Mouse (Mus musculus) myocyte (in vitro differentiated cells): ENCODE results near the gene Slc5a11. TPM values are rescaled to one million over a fixed set of nuclear protein-coding genes. Genes with fewer than 3 reads are reported as not detected.

ENCODE experiments used
- H3K27me3 ChIP-seq: one replicate; pipeline ENCODE4 v1.6.1; 2011; ENCODE audit not compliant: control insufficient read depth, insufficient read depth, insufficient read length
- H3K36me3 ChIP-seq: one replicate; pipeline ENCODE4 v1.6.1; 2011; ENCODE audit not compliant: control insufficient read depth, insufficient read depth
- H3K4me2 ChIP-seq: one replicate; pipeline ENCODE4 v1.6.1; 2011; ENCODE audit warnings: low read depth, control low read depth
- H3K4me3 ChIP-seq: one replicate; pipeline ENCODE4 v1.5.1; 2011; ENCODE audit warnings: mild to moderate bottlenecking, control low read depth, moderate library complexity
- H3K79me2 ChIP-seq: one replicate; pipeline ENCODE4 v1.6.1; 2011; ENCODE audit not compliant: control insufficient read depth, insufficient read depth
- H3ac ChIP-seq: one replicate; pipeline ENCODE4 v1.6.1; 2011; ENCODE audit not compliant: control insufficient read depth, insufficient read length
- CEBPB ChIP-seq: IDR thresholded peaks from 2 replicates; pipeline ENCODE4 v1.6.1; 2011; ENCODE audit warnings: mild to moderate bottlenecking, moderate library complexity; ENCODE audit not compliant: poor library complexity, insufficient read depth, severe bottlenecking
- E2F4 ChIP-seq: IDR thresholded peaks from one replicate; pipeline ENCODE4 v1.6.1; 2011; ENCODE audit warnings: mild to moderate bottlenecking, control low read depth, moderate library complexity; ENCODE audit not compliant: insufficient read depth
- MAX ChIP-seq: IDR thresholded peaks from one replicate; pipeline ENCODE4 v1.6.1; 2011; ENCODE audit warnings: low read depth, mild to moderate bottlenecking, control low read depth
- MYOD1 ChIP-seq, 3 experiments: IDR thresholded peaks; one replicate each; pipeline ENCODE4 v1.6.1; 2011; ENCODE audit warnings: control low read depth in 2 of 3, low read depth in 2 of 3, mild to moderate bottlenecking in 2 of 3, moderate library complexity in 1 of 3; ENCODE audit not compliant: insufficient read length in 2 of 3, control insufficient read depth in 1 of 3
- MYOG ChIP-seq, 3 experiments: IDR thresholded peaks; one replicate each; pipeline ENCODE4 v1.6.1; 2011; ENCODE audit warnings: control low read depth in 2 of 3, low read depth in 2 of 3, mild to moderate bottlenecking in 2 of 3; ENCODE audit not compliant: insufficient read length in 2 of 3, control insufficient read depth in 1 of 3, insufficient read depth in 1 of 3
- POLR2A ChIP-seq: IDR thresholded peaks from one replicate; pipeline ENCODE4 v1.6.1; 2011; ENCODE audit warnings: low read depth, mild to moderate bottlenecking, control low read depth, moderate library complexity; ENCODE audit not compliant: insufficient read length
- POLR2AphosphoS2 ChIP-seq: IDR thresholded peaks from one replicate; pipeline ENCODE4 v1.6.1; 2011; ENCODE audit warnings: low read depth, control low read depth; ENCODE audit not compliant: insufficient read length
- REST ChIP-seq: IDR thresholded peaks from one replicate; pipeline ENCODE4 v1.6.1; 2011; ENCODE audit warnings: mild to moderate bottlenecking, control low read depth, moderate library complexity; ENCODE audit not compliant: insufficient read depth, insufficient read length
- SRF ChIP-seq: IDR thresholded peaks from one replicate; pipeline ENCODE4 v1.6.1; 2011; ENCODE audit warnings: low read depth; ENCODE audit not compliant: control insufficient read depth, insufficient read length
- TCF12 ChIP-seq: IDR thresholded peaks from one replicate; pipeline ENCODE4 v1.6.1; 2011; ENCODE audit warnings: mild to moderate bottlenecking, control low read depth; ENCODE audit not compliant: poor library complexity, insufficient read depth, severe bottlenecking
- TCF3 ChIP-seq: IDR thresholded peaks from one replicate; pipeline ENCODE4 v1.6.1; 2011; ENCODE audit warnings: low read depth, control low read depth; ENCODE audit not compliant: insufficient read length
- USF1 ChIP-seq: IDR thresholded peaks from one replicate; pipeline ENCODE4 v1.6.1; 2011; ENCODE audit warnings: low read depth, mild to moderate bottlenecking, control low read depth, moderate library complexity
- polyA plus RNA-seq: library from polyadenylated mRNA; unstranded; fragments of >200 nt; fragmentation: generic; extraction: Trizol; gene quantifications from one replicate; pipeline ENCODE4 v1.2.1, GENCODE M21; 2012; ENCODE audit warnings: missing spikeins

The Slc5a11 gene
- polyA plus RNA-seq = not detected

DNA sequence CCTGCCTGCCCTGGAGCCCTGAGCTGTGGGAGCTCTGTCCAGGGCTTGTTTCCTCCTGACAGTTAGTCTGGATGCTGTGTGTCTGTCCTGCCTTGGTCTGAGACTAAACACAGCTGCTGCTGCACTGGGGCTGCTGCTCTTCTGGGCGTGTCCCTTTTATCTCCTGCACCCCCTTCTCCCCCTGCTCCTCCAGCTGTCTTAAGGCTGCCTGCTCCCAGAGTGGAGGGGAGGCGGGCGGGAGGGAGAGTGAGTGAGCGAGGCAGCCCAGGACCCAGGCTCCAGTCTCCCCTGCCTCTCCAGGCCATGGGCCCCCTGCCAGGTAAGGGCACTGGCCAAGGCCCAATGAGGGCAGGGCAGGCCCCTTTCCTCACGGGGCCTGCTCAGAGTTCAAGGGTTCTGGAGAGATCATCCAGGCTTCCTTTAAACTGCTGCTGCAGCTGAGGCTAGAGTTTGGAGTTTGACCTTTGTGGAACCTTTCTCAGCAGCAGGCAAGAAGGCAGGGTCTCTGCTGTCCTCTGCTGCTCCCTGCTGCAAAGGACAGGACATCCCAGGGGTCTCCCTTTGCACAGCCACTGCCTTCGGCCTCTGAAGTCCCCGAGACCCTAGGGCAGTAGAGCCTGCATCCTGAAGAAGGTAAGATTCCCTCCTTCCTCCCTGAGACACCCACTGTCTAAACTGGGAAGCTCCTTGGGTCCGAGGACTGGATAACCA is at the start of gene Slc5a11:
Slc5a11 (plus strand) TSS at position 416 of the 711 bp plus-strand sequence.
- no peak within 1 kb of the TSS for H3ac ChIP-seq
- H3K36me3 ChIP-seq = no peaks in the 10 kb centered on the region
- peaks cover 35% of the 10 kb centered on the region for H3K27me3 ChIP-seq
- no peak within 1 kb of the TSS for H3K4me3 ChIP-seq
- TF ChIP-seq TCF3 = no peak
- TF ChIP-seq POLR2AphosphoS2 = no peak
- no peak for TF ChIP-seq POLR2A
- peak in 2 of 3 experiments; percentile 21 to 41 for TF ChIP-seq MYOG (IDR thresholded peaks at IDR 0.05; ENCODE audit: control insufficient read depth in 1 of 3, insufficient read depth in 1 of 3, insufficient read length in 2 of 3, low read depth in 2 of 3)
- TF ChIP-seq MYOD1 (IDR thresholded peaks at IDR 0.05; ENCODE audit: control insufficient read depth in 1 of 3, insufficient read length in 2 of 3, low read depth in 2 of 3) = peak in 1 of 3 experiments; percentile 31
- no peaks in the 10 kb centered on the region for H3K79me2 ChIP-seq
- peak within 1 kb of the TSS; percentile 6 for H3K4me2 ChIP-seq

DNA sequence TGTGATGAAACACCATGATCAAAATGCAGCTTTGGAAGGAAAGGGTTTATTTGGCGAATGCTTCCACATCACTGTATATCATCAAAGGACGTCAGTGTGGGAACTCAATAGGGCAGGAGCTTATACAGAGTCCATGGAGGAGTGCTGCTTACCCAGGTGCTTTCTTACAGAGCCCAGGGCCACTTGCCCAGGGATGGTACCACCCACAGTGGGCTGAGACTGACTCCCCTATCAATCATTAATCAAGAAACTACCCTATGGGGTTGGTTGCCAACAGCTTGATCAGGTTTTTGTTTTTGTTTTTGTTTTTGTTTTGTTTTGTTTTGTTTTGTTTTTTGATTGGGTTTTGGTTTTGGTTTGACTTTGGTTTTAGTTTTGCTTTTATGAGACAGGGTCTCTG is 47.1 kb upstream of the Slc5a11 start:
- H3K36me3 ChIP-seq = peaks cover 75% of the 10 kb centered on the region
- no peak overlapping the region for H3K4me3 ChIP-seq
- TF ChIP-seq MAX (no peak), SRF (no peak), MYOG (IDR thresholded peaks at IDR 0.05; ENCODE audit: control insufficient read depth in 1 of 3, insufficient read depth in 1 of 3, insufficient read length in 2 of 3, low read depth in 2 of 3) (no peak), TCF3 (no peak), CEBPB (no peak), REST (no peak), TCF12 (no peak)
- no peak overlapping the region for H3ac ChIP-seq
- H3K27me3 ChIP-seq = no peaks in the 10 kb centered on the region
- no peak overlapping the region for H3K4me2 ChIP-seq
- H3K79me2 ChIP-seq = no peaks in the 10 kb centered on the region

DNA sequence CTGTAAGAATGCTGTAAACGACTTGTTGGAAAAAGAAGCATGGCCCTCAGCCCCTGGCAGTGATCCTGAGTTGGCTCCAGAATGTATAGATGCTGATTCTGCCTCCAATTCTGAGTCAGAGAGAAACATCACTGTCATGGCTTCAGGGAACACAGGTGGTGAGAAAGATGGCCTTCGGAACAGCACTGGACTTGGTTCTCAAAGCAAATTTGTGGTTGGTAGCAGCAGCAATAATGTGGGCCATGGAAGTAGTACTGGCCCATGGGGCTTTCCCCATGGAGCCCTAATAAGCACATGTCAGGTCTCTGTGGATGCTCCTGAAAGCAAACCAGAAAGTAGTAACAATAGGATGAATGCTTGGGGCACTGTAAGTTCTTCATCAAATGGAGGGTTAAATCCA is 45.0 kb upstream of the Slc5a11 start:
- Histone ChIP-seq H3K27me3 (no peaks in the 10 kb centered on the region), H3K4me3 (no peak overlapping the region), H3K4me2 (no peak overlapping the region), H3ac (no peak overlapping the region), H3K79me2 (no peaks in the 10 kb centered on the region), H3K36me3 (peaks cover 71% of the 10 kb centered on the region)
- TF ChIP-seq POLR2AphosphoS2 = no peak
- TF ChIP-seq MYOD1 (IDR thresholded peaks at IDR 0.05; ENCODE audit: control insufficient read depth in 1 of 3, insufficient read length in 2 of 3, low read depth in 2 of 3) = no peak
- TF ChIP-seq SRF = no peak

DNA sequence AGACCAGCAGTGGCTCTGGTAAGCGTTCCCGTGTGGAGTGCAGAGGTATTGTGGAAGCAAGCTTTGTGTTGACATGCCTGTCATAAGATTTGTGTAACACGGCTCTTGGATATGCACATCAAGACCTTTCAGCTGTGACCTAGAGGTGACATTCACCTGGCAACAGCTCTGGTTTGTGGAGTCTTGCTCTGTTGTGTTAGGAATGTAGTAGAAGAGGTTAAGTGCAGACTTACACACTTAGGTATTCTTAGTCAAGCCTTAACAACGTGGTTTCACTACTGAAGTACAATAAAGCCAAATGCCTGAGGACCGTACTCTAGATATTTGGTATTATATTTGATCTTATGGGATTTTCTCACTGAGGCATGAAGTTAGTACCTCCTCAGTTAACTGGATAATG is 42.5 kb upstream of the Slc5a11 start:
- TF ChIP-seq MYOG (IDR thresholded peaks at IDR 0.05; ENCODE audit: control insufficient read depth in 1 of 3, insufficient read depth in 1 of 3, insufficient read length in 2 of 3, low read depth in 2 of 3) (no peak), POLR2AphosphoS2 (no peak), E2F4 (no peak), MYOD1 (IDR thresholded peaks at IDR 0.05; ENCODE audit: control insufficient read depth in 1 of 3, insufficient read length in 2 of 3, low read depth in 2 of 3) (no peak), REST (no peak), POLR2A (no peak), MAX (no peak), USF1 (no peak), SRF (no peak), CEBPB (no peak), TCF12 (no peak), TCF3 (no peak)
- H3K27me3 ChIP-seq = no peaks in the 10 kb centered on the region
- H3K4me2 ChIP-seq = no peak overlapping the region

DNA sequence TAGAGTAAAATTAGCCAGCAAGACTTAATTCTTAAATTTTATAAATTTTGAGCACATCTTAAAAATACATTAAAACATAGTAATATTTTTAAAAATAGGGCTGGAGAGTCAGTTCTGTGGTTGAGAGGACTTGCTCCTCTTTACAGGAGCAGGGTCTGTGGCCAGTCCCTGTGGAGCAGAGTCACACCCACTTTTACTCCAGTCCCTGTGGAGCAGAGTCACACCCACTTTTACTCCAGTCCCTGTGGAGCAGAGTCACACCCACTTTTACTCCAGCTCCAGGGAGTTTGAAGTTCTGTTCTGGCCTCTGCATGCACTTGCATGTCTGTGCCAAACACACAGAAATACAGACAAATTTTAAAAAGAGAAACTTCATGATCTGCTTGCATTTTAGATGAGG is 37.4 kb upstream of the Slc5a11 start:
- peaks cover 74% of the 10 kb centered on the region for H3K36me3 ChIP-seq
- TF ChIP-seq CEBPB (no peak), MYOG (IDR thresholded peaks at IDR 0.05; ENCODE audit: control insufficient read depth in 1 of 3, insufficient read depth in 1 of 3, insufficient read length in 2 of 3, low read depth in 2 of 3) (no peak), TCF3 (no peak), REST (no peak), POLR2AphosphoS2 (no peak), E2F4 (no peak), MAX (no peak), MYOD1 (IDR thresholded peaks at IDR 0.05; ENCODE audit: control insufficient read depth in 1 of 3, insufficient read length in 2 of 3, low read depth in 2 of 3) (no peak), POLR2A (no peak)
- no peaks in the 10 kb centered on the region for H3K79me2 ChIP-seq
- no peak overlapping the region for H3K4me3 ChIP-seq
- no peak overlapping the region for H3K4me2 ChIP-seq
- no peaks in the 10 kb centered on the region for H3K27me3 ChIP-seq
- H3ac ChIP-seq = no peak overlapping the region

More for the DNA sequence above, 42.5 kb upstream of the Slc5a11 start:
- Histone ChIP-seq H3K36me3 (peaks cover 62% of the 10 kb centered on the region), H3ac (no peak overlapping the region), H3K79me2 (no peaks in the 10 kb centered on the region), H3K4me3 (no peak overlapping the region)
